Mouse (Mus musculus) hindbrain, embryonic 13.5 days (tissue): ENCODE data around the gene Itgb4. TPM values are rescaled to one million over a fixed set of nuclear protein-coding genes. Genes with fewer than 3 reads are reported as not detected.

Experiments used
- ATAC-seq: fragments of 200-750 bp; cut with Nextera tagmentation; 2 replicates; pipeline ENCODE4 v1.8.0; 2017; ENCODE audit warnings: moderate TSS enrichment; ENCODE audit not compliant: low FRiP score
- H3K27ac ChIP-seq: fragments of 300-500 bp; sonication (generic); 2 replicates; pipeline ENCODE4 v1.5.1; 2015; ENCODE audit warnings: inconsistent platforms, mild to moderate bottlenecking, moderate library complexity
- H3K27me3 ChIP-seq: fragments of 300-500 bp; sonication (generic); 2 replicates; pipeline ENCODE4 v1.6.1; 2015; ENCODE audit warnings: mild to moderate bottlenecking, inconsistent platforms
- H3K36me3 ChIP-seq: fragments of 300-500 bp; sonication (generic); 2 replicates; pipeline ENCODE4 v1.6.1; 2015; ENCODE audit warnings: mild to moderate bottlenecking, inconsistent platforms
- H3K4me1 ChIP-seq: fragments of 300-500 bp; sonication (generic); replicated peaks from 2 replicates; pipeline ENCODE4 v1.6.1; 2015; ENCODE audit warnings: inconsistent platforms
- H3K4me2 ChIP-seq: fragments of 300-500 bp; sonication (generic); 2 replicates; pipeline ENCODE4 v1.6.1; 2015; ENCODE audit warnings: inconsistent platforms, mild to moderate bottlenecking, moderate library complexity
- H3K4me3 ChIP-seq: fragments of 300-500 bp; sonication (generic); 2 replicates; pipeline ENCODE4 v1.5.1; 2015; ENCODE audit warnings: mild to moderate bottlenecking, inconsistent platforms
- H3K9ac ChIP-seq: fragments of 300-500 bp; sonication (generic); 2 replicates; pipeline ENCODE4 v1.6.1; 2015; ENCODE audit warnings: mild to moderate bottlenecking, inconsistent platforms
- H3K9me3 ChIP-seq: fragments of 300-500 bp; sonication (generic); 2 replicates; pipeline ENCODE4 v1.6.1; 2016; ENCODE audit warnings: inconsistent platforms
- WGBS: fragments of 180-500 bp; shearing (Covaris S2); methylation state at CpG from one replicate; pipeline ENCODE4 v1.1.7; 2015; 5-methylcytosine and 5-hydroxymethylcytosine counted together
- polyA plus RNA-seq: library from polyadenylated mRNA; unstranded; fragments of >200 nt; fragmentation: Nextera tagmentation; extraction: Ambion mirVana; gene quantifications from 2 replicates; pipeline ENCODE4 v1.2.1, GENCODE M21; 2015

Itgb4 gene
- polyA plus RNA-seq, 1 experiment from 2014 or later: 1.3 TPM

DNA sequence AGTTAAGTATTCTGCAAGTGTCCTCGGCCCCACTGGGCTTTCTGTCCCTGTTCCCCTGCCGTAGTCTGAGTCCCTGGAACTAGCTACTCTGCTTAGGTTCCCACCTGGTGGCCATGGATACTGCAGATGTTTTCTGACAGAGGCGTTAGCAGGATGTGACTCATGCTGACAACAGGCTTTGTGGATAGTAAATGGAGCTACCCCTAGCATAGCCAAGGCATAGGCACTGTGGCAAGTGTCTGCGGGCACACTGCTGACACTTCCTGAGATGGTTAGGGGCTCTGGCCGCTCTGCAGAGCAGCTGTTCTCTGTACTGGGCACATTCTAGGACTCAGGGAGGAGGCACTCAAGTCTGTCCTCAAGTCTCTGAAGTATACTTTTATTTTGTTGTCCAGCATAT, 19.8 kb upstream of the Itgb4 start:
- H3K9me3 ChIP-seq: no peaks in the 10 kb centered on the region
- ATAC-seq: no peak
- WGBS: 84% methylated on average over 5 of the region's 5 CpGs
- H3K4me1 ChIP-seq: peaks cover 58% of the 10 kb centered on the region
- H3K27me3 ChIP-seq: no peaks in the 10 kb centered on the region
- no peak overlapping the region for H3K4me3 ChIP-seq
- peak overlapping the region; percentile 35; the same call in 1 of the 2 replicates for H3K9ac ChIP-seq
- H3K36me3 ChIP-seq: peaks cover 69% of the 10 kb centered on the region
- no peak overlapping the region for H3K27ac ChIP-seq
- no peak overlapping the region for H3K4me2 ChIP-seq

DNA sequence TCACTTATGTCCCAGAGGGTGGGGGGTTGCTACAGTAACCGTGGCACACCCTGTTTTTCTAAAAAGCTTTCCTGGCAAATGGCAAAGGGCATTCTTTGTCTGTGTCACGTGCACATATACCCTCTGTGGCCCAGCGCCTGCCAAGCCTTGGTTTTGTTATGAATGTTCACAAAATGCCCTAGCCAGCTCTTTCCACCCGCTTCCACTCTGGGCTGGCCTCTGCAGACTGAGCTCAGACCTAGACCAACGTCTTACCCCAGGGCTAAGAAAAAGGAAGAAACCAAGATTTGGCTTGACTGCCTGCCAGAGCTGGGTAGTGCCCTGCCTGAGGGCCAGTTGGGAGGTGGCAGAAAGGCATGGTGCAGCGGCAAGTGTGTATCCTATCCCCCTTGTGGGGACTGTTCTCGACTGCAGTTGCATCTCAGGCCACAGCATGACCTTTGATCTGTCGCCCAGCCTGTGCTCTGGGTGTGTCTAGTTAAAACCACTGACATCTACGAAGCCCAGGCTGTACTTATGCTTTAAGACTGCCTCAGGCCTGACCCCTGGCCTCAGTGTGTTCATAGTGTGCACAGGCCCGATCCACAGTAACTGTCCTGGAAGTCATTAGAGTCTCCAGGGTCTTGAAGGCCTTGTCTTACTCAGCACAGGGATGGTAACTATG, 19.2 kb upstream of the Itgb4 start:
- 45% methylated on average over 10 of the region's 10 CpGs for WGBS
- Histone ChIP-seq H3K4me2 (no peak overlapping the region), H3K9me3 (no peaks in the 10 kb centered on the region), H3K4me3 (no peak overlapping the region), H3K27ac (peak overlapping the region; percentile 77), H3K9ac (peak overlapping the region; percentile 26; the same call in 1 of the 2 replicates), H3K4me1 (peaks cover 52% of the 10 kb centered on the region), H3K27me3 (no peaks in the 10 kb centered on the region), H3K36me3 (peaks cover 71% of the 10 kb centered on the region)
- ATAC-seq: no peak

DNA sequence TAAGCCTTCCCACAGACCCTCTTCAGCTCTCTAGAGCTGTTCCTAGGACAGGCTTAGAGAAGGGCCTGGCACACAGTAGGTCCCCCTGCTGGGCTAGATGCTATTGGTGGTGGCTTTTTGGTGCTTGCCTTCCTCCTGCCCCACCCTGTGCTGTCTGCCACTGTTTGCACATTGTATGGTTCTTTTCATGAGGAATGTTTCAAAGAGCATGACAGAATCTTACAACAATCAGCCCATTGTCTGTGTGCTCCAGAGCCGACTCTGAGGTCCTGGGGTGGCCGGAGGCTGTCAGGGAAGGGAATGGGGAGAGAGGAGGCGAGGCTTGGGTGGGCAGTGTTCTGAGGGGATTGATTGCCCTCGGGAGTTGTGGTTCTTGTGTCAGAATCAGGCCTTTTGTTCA, 18.1 kb upstream of the Itgb4 start:
- Histone ChIP-seq H3K4me3 (no peak overlapping the region), H3K4me2 (no peak overlapping the region), H3K27ac (peak overlapping the region; percentile 77), H3K9ac (no peak overlapping the region), H3K4me1 (peaks cover 44% of the 10 kb centered on the region), H3K27me3 (no peaks in the 10 kb centered on the region), H3K9me3 (no peaks in the 10 kb centered on the region), H3K36me3 (peaks cover 74% of the 10 kb centered on the region)
- ATAC-seq: peak; percentile 67
- 19% methylated on average over 4 of the region's 4 CpGs for WGBS

DNA sequence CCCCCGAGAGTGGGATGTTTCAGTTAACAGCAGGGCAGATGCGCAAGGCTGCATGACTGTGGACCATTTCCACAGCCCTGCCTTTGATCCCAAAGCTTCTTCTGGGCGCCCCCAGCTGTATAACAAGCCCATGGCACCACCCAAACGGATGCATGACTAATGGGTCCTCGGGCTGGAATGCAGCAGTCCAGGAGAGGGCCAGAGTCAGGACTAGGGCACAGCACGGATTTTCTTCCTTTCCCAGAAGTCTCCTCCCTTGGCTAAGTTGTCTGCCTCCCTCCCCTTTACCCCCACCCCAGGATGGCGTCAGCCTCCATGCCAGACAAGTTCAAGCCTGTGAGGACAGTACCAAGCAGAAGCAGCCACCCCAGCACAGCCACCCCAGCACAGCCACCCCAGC, 16.5 kb upstream of the Itgb4 start:
- H3K9ac ChIP-seq: no peak overlapping the region
- no peak for ATAC-seq
- no peak overlapping the region for H3K4me3 ChIP-seq
- H3K9me3 ChIP-seq: no peaks in the 10 kb centered on the region
- peak overlapping the region; percentile 77; the same call in 1 of the 2 replicates for H3K27ac ChIP-seq
- H3K27me3 ChIP-seq: no peaks in the 10 kb centered on the region
- 57% methylated on average over 7 of the region's 7 CpGs for WGBS
- peaks cover 74% of the 10 kb centered on the region for H3K36me3 ChIP-seq
- peaks cover 36% of the 10 kb centered on the region for H3K4me1 ChIP-seq
- no peak overlapping the region for H3K4me2 ChIP-seq

DNA sequence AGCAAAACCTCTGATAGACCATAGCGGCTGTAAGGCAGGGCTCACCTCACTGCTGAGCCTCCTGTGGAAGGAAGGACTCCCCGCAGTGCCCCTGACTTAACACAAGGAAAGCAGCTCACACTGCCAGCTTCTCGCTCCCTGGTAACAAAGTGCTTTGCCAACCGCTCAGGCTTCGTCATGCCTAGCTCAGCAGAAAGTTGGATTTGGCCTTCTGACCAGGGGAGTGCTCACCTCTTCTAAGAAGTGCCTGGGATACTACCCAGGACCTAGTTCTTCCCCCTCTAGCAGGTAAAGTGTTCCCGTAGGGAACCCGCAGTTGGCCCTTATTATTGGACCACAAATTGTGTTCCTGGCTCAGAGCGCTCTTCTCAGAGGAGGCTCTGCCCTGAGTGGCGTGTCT, 15.5 kb upstream of the Itgb4 start:
- 98% methylated on average over 9 of the region's 9 CpGs for WGBS
- peaks cover 74% of the 10 kb centered on the region for H3K36me3 ChIP-seq
- peaks cover 36% of the 10 kb centered on the region for H3K4me1 ChIP-seq
- no peaks in the 10 kb centered on the region for H3K9me3 ChIP-seq
- H3K27me3 ChIP-seq: no peaks in the 10 kb centered on the region
- H3K27ac ChIP-seq: no peak overlapping the region
- ATAC-seq: no peak
- H3K4me2 ChIP-seq: no peak overlapping the region
- H3K9ac ChIP-seq: no peak overlapping the region
- no peak overlapping the region for H3K4me3 ChIP-seq

DNA sequence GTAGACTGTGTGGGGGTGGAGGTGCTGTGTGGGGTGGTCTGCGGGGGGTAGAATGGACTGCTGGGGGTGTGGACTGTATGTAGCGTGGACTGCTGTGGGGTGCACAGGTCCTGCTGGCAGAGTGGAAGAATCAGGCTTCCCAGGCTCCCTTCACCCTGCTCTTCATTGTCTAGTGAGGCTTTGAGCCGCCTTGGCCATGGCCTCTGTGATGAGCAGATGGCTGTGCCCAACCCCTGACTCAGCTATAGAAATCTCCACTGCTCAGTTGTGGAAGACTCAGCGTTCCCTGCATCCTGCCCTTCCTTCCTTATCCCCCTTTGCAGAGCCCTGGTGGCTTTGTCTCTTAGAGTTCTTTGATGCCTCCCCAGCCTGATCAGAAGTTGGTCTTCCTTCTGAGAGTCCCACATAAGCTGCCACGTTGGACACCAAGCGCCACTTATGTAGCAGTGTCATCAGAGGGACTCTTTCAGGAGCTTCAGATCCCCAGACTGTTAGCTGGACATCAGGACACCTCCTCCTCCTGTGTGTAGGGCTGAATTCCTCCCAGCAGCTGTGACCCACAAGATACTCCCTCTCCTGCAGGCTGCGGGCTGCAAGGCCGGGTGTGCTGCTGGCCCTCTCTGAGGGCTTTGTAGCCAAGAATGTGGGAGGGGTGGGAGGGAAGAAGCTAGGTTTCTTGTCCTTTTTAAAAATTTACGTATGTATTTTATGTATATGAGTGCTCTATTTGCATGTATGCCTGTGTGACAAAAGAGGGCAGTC, 11.7 kb upstream of the Itgb4 start:
- Histone ChIP-seq H3K9ac (no peak overlapping the region), H3K27me3 (no peaks in the 10 kb centered on the region), H3K27ac (no peak overlapping the region), H3K9me3 (no peaks in the 10 kb centered on the region), H3K4me1 (peaks cover 1% of the 10 kb centered on the region; the same call in 1 of the 2 replicates), H3K36me3 (peaks cover 87% of the 10 kb centered on the region), H3K4me2 (no peak overlapping the region), H3K4me3 (no peak overlapping the region)
- ATAC-seq: no peak
- 89% methylated on average over 9 of the region's 9 CpGs for WGBS

DNA sequence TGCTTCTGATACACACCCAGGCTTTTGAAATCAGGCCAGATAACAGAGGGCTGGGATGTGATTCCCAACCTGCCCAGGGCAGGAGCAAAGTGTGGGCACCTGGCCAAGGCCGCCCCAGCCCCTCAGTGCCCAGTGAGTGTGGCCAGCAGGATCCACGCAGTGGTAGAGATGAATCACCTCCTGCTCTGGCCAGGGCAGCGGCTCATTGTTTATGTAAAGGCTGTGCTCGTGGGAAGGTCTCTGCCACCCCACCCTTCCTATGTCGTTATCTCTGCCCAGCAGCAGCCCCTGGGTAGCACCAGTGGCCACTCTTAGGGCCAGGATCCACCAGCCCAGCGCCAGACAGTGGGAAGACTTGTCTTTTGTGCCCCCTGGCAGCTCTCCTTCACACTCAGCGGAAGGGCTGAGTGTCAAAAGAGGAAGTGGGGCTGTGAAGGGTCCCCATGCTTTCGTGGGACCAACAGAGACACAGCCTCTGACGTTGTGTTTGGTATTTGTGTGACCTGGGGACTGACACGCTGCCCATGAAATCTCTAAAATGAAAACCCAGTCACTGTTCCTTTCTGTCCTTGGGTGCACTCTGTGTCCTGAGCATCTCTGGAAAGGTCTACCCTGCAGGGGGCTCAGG, 9.4 kb upstream of the Itgb4 start:
- Histone ChIP-seq H3K4me1 (no peaks in the 10 kb centered on the region; the same call in 1 of the 2 replicates), H3K27me3 (no peaks in the 10 kb centered on the region), H3K9me3 (no peaks in the 10 kb centered on the region), H3K27ac (no peak overlapping the region), H3K4me3 (no peak overlapping the region), H3K9ac (no peak overlapping the region), H3K4me2 (no peak overlapping the region), H3K36me3 (peaks cover 71% of the 10 kb centered on the region)
- no peak for ATAC-seq
- WGBS: 87% methylated on average over 10 of the region's 10 CpGs

DNA sequence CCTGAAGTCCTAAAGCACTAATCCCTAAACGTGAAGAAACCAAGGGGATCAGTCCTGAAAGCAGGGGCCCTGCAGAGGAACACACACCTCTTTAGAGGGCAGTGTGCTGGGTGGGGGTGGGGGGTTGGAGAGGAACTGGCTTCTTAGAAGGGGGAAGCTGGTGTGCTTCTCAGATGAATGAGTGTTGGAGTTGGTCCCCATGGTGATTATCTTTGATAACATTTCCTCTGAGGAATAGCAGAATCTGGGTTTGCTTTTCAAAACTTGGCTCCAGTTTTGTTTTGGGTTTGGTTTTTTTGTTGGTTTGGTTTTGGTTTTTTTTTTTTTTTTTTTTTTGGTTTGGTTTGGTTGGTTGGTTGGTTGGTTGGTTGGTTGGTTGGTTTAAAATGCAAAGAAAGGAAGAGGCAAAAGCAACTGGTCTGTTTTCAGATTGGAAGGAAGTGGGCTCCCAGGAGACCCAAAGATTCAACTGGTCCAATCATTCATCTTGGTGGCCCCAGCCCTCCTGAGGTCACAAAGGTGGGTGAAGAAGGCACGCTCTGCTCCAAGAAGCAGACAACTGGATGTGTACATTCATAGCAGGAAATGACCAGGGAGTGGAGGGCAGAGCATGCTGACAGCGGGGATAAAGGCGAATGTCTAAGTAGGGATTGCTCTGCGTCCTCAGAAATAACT, 5.6 kb upstream of the Itgb4 start:
- Histone ChIP-seq H3K4me1 (peaks cover 3% of the 10 kb centered on the region; the same call in 1 of the 2 replicates), H3K4me3 (no peak overlapping the region), H3K27me3 (peaks cover 21% of the 10 kb centered on the region), H3K9me3 (no peaks in the 10 kb centered on the region), H3K36me3 (peaks cover 33% of the 10 kb centered on the region), H3K27ac (no peak overlapping the region), H3K4me2 (no peak overlapping the region), H3K9ac (no peak overlapping the region)
- no peak for ATAC-seq
- WGBS: 71% methylated on average over 5 of the region's 5 CpGs

DNA sequence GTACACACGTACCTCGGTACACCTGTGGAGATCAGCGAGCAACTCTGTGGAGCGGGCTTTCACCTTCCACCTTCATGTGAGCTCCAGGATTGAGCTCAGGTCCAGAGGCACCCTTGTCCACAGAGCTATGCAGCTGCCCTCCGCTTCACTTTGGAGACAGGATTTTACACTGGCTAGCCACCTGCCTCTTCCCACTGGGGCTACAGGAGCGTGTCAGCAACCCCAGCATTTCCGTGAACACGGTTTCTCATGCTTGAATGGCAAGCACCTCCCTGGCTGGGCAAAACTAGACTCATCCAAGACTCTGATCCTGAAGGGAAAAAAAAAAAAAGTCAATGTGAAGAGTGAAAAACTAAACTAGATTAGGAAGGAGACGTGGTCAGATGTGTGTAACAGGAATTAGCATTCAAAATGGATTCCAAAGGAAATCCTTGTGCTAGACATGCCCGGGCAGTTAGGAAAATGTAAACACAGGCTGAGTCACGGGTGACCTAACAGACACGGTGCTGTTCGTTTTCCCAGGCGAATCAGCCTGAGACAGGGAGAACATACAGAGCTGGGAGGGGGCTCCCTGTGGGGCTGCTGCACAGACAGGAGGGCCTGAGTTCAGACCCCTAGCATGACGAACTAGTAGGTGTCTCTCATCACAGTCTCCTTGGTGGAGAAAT, 4.4 kb upstream of the Itgb4 start:
- no peak for ATAC-seq
- Histone ChIP-seq H3K27ac (no peak overlapping the region), H3K36me3 (peaks cover 20% of the 10 kb centered on the region), H3K27me3 (peaks cover 34% of the 10 kb centered on the region), H3K4me3 (no peak overlapping the region), H3K4me2 (no peak overlapping the region), H3K4me1 (peaks cover 13% of the 10 kb centered on the region), H3K9ac (peak overlapping the region; percentile 19; the same call in 1 of the 2 replicates), H3K9me3 (no peaks in the 10 kb centered on the region)
- 66% methylated on average over 15 of the region's 15 CpGs for WGBS

DNA sequence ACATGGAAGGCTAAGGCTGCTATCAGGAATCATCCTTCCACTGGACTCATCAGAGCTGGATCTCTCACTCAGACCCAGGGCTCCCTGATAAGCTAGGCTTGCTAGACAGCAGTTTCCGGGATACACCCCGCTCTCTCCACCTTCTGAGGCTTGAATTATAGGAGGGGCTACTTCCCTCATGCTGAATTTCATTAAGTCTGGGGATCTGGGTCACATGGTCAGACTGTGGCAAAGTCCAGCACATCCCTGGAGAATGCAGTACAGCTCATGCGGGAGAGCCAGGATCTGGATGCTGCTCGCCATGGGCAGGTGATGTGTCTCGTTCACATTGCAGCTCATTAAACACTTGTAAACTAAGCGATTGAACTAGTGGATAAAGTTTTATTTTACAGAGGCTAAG, 3.5 kb upstream of the Itgb4 start:
- no peak for ATAC-seq
- no peak overlapping the region for H3K4me2 ChIP-seq
- peaks cover 11% of the 10 kb centered on the region for H3K36me3 ChIP-seq
- peaks cover 42% of the 10 kb centered on the region for H3K27me3 ChIP-seq
- peaks cover 20% of the 10 kb centered on the region for H3K4me1 ChIP-seq
- H3K9me3 ChIP-seq: no peaks in the 10 kb centered on the region
- H3K9ac ChIP-seq: no peak overlapping the region
- H3K4me3 ChIP-seq: no peak overlapping the region
- WGBS: 65% methylated on average over 6 of the region's 6 CpGs
- H3K27ac ChIP-seq: no peak overlapping the region

DNA sequence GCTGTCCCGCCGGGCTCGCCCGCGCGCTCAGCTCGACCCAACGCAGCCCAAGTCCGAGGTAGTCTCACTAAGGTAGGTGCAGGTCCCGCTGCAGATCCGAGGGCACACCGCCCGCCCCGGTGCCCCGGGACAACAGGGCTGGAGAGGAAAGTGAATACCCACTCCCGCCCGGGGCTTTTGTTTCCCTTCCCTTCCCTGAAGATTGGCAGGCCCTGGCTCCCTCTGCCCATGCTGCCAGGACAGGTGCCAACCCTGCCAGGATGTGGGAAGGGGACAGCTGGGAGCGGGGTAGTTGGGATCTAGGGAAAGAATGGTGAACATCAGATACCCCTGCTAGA, 543 bp downstream of the Itgb4 start:
- Histone ChIP-seq H3K9me3 (no peaks in the 10 kb centered on the region), H3K9ac (peak overlapping the region; percentile 64), H3K4me1 (peaks cover 20% of the 10 kb centered on the region), H3K36me3 (no peaks in the 10 kb centered on the region), H3K4me3 (peak overlapping the region; percentile 44), H3K27me3 (peaks cover 74% of the 10 kb centered on the region), H3K4me2 (peak overlapping the region; percentile 65), H3K27ac (0 out of 2 replicates have a peak overlapping the region, but pooled peaks have one; percentile 18)
- WGBS: 2% methylated on average over 18 of the region's 18 CpGs
- peak; percentile 46; the same call in 1 of the 2 replicates for ATAC-seq
